Mouse (Mus musculus): ENCODE data around the gene Nbeal2. TPM values are rescaled to one million over a fixed set of nuclear protein-coding genes. Genes with fewer than 3 reads are reported as not detected.

The Nbeal2 gene
- polyA plus RNA-seq, 1 experiment, result 28.1 TPM

DNA sequence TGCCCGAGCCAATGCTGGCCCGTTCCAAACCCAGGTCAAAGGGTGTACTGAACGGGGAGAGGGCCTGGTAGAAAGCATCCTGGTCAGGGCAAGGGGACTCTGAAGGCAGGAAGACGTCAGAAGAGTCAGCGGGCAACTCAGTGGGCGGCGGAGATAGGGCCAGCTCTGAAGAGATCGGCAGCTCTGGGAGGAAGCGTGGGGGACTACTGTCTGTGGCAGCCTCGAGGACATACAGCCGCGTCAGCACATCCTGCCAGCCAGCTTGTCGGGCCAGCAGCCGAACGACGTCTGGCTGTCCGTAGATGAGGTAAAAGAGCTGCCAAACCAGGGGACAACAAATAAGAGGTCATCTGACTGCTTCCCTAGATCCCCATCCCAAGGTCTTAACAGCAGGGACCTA lies 20.1 kb downstream of the Nbeal2 start:
- Histone ChIP-seq H3K36me3 (ENCODE audit: control insufficient read depth, insufficient read depth, low read length) (peaks cover 58% of the 10 kb centered on the region), H3K27me3 (ENCODE audit: control insufficient read depth, insufficient read depth, low read length) (no peaks in the 10 kb centered on the region), H3K27ac (ENCODE audit: insufficient read depth, low read depth, low read length) (no peak overlapping the region), H3K4me1 (ENCODE audit: control insufficient read depth, insufficient read depth, insufficient read length, low read length) (no peaks in the 10 kb centered on the region), H3K4me3 (ENCODE audit: low read depth, low read length) (no peak overlapping the region)
- 88% methylated on average over 17 of the region's 17 CpGs for WGBS
- no peak for TF ChIP-seq CTCF (IDR thresholded peaks at IDR 0.05; ENCODE audit: extremely low read depth, insufficient read length, insufficient replicate concordance, low read depth, low read length)

DNA sequence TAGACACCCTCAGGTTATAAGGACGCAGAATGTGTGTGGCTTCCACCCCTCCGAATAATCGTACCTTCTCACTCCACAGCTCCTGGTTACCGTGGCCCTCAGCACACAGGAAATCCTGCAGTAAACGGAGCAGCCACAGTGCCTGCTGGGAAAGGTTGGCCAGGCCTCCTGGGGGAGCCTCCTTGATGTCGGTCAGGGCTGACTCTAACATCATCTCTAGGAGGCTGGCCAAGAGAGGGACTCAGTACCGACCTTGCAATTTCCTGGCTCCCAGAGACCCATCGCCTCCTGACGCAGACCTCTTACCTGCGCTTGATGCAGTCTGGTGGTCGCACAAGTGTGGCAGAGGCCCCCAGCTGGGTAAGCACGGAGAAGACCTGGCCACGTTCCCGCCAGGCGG lies 21.3 kb downstream of the Nbeal2 start:
- Histone ChIP-seq H3K27ac (ENCODE audit: insufficient read depth, low read depth, low read length) (no peak overlapping the region), H3K4me1 (ENCODE audit: control insufficient read depth, insufficient read depth, insufficient read length, low read length) (no peaks in the 10 kb centered on the region), H3K4me3 (ENCODE audit: low read depth, low read length) (no peak overlapping the region), H3K36me3 (ENCODE audit: control insufficient read depth, insufficient read depth, low read length) (peaks cover 61% of the 10 kb centered on the region), H3K27me3 (ENCODE audit: control insufficient read depth, insufficient read depth, low read length) (no peaks in the 10 kb centered on the region)
- TF ChIP-seq CTCF (IDR thresholded peaks at IDR 0.05; ENCODE audit: extremely low read depth, insufficient read length, insufficient replicate concordance, low read depth, low read length) (no peak), POLR2A (IDR thresholded peaks at IDR 0.05; ENCODE audit: low read depth, low read length) (no peak)
- 90% methylated on average over 15 of the region's 15 CpGs for WGBS

DNA sequence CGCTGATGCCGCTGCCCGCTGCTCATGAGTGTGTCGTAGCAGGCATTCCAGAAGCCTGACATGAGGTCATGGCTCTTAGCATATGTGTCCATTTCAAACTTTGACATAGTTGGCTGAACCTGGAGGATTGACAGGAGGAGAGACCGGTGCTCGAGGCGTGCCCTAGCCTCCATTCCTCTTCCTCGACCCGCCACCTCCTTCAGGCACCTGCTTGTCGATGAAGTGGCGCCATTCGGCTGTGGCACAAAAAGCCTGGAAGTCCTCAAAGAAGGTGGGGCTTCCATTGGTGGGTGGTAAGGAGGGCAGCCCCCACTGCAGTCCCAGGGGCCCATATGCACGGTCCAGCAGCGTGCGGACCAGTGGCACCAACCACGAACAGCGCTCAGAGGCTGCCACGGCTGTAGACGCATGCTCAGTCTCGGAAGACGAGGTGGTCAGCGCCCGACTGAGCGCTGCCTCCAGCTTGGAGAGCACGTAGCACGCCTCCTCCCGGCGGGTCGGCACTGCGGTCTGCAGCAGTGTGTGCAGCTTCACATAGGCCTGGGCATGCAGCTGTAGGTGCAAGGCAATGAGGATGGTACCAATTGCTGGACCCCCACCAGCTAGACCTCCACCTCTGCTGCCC lies 22.2 kb downstream of the Nbeal2 start:
- no peaks in the 10 kb centered on the region for H3K27me3 ChIP-seq (ENCODE audit: control insufficient read depth, insufficient read depth, low read length)
- H3K36me3 ChIP-seq (ENCODE audit: control insufficient read depth, insufficient read depth, low read length), result peaks cover 61% of the 10 kb centered on the region
- no peaks in the 10 kb centered on the region for H3K4me1 ChIP-seq (ENCODE audit: control insufficient read depth, insufficient read depth, insufficient read length, low read length)
- H3K27ac ChIP-seq (ENCODE audit: insufficient read depth, low read depth, low read length), result no peak overlapping the region
- 78% methylated on average over 30 of the region's 30 CpGs for WGBS
- TF ChIP-seq POLR2A (IDR thresholded peaks at IDR 0.05; ENCODE audit: low read depth, low read length), result no peak
- no peak for TF ChIP-seq CTCF (IDR thresholded peaks at IDR 0.05; ENCODE audit: extremely low read depth, insufficient read length, insufficient replicate concordance, low read depth, low read length)
- H3K4me3 ChIP-seq (ENCODE audit: low read depth, low read length), result no peak overlapping the region

DNA sequence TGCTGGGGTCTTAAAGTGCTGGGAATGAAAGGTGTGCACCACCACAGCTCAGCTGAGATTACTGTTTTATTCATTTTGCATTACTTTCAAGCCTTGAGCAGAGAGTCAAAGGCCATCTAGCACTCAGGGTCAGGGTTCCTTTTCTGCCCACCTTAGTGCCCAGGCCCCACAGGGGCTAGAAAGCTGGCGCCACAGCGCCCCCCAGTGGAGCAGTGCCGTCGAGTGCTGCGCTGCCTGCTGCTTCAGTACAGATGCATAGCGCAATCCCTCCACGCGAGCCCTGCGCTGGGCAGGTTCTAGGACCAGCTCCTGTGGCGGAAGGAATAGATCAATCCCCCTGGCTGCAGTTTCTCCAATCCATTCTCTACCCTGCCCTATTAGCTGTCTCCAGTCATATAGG lies 22.8 kb downstream of the Nbeal2 start:
- Histone ChIP-seq H3K4me3 (ENCODE audit: low read depth, low read length) (no peak overlapping the region), H3K27me3 (ENCODE audit: control insufficient read depth, insufficient read depth, low read length) (no peaks in the 10 kb centered on the region), H3K36me3 (ENCODE audit: control insufficient read depth, insufficient read depth, low read length) (peaks cover 59% of the 10 kb centered on the region), H3K4me1 (ENCODE audit: control insufficient read depth, insufficient read depth, insufficient read length, low read length) (no peaks in the 10 kb centered on the region), H3K27ac (ENCODE audit: insufficient read depth, low read depth, low read length) (no peak overlapping the region)
- no peak for TF ChIP-seq POLR2A (IDR thresholded peaks at IDR 0.05; ENCODE audit: low read depth, low read length)
- peak; percentile 57; the same call in 1 of the 2 replicates for TF ChIP-seq CTCF (IDR thresholded peaks at IDR 0.05; ENCODE audit: extremely low read depth, insufficient read length, insufficient replicate concordance, low read depth, low read length)
- 60% methylated on average over 10 of the region's 10 CpGs for WGBS

DNA sequence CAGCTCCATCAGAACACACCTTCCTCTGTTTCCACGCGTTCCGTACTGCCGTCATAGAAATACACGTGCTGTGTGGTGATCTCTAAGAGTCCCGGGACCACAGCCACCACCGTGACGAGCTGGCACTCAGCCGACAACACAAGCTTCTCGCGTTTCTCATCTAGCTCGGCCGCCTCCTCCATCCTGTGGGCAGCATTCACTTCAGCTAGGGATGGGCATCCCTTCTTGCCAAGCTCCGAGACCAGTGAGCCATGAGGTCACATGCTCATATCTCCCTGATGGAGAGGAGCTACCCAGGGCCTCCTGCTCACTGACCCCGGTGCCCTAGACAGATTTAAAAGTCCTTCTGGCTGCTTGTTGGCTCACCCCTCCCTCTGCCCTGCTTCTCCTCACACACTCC lies 23.8 kb downstream of the Nbeal2 start:
- H3K36me3 ChIP-seq (ENCODE audit: control insufficient read depth, insufficient read depth, low read length), result peaks cover 58% of the 10 kb centered on the region
- H3K27me3 ChIP-seq (ENCODE audit: control insufficient read depth, insufficient read depth, low read length), result no peaks in the 10 kb centered on the region
- H3K4me3 ChIP-seq (ENCODE audit: low read depth, low read length), result no peak overlapping the region
- peaks cover 2% of the 10 kb centered on the region for H3K4me1 ChIP-seq (ENCODE audit: control insufficient read depth, insufficient read depth, insufficient read length, low read length)
- 86% methylated on average over 15 of the region's 15 CpGs for WGBS
- no peak for TF ChIP-seq POLR2A (IDR thresholded peaks at IDR 0.05; ENCODE audit: low read depth, low read length)
- no peak for TF ChIP-seq CTCF (IDR thresholded peaks at IDR 0.05; ENCODE audit: extremely low read depth, insufficient read length, insufficient replicate concordance, low read depth, low read length)
- H3K27ac ChIP-seq (ENCODE audit: insufficient read depth, low read depth, low read length), result no peak overlapping the region

DNA sequence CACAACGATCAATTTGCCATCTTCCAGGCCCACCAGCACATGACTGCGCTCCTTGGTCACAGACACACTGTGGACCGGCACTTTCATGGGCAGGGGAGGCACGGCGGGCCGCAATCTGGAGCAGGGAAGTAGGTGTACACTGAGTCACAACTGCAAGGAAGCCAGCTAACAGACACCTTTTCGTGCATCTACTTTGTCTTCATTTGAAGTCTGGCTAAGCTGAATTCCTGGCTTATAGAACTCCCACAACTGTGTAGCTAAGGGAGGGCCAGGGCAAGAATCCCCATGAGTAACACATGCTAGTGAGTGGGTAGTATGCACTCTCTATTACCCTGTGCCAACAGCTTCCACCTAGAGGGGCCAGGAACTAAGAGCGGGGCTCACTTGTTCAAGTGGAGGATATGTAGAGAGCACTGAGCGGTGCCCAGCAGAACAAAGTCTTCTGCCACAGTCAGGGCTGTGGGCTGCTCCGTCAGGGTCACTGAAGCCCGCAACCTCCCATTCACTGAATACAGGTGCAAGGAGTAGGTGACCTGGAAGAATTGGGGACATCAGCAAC lies 28.5 kb downstream of the Nbeal2 start:
- H3K4me1 ChIP-seq (ENCODE audit: control insufficient read depth, insufficient read depth, insufficient read length, low read length), result peaks cover 4% of the 10 kb centered on the region
- TF ChIP-seq CTCF (IDR thresholded peaks at IDR 0.05; ENCODE audit: extremely low read depth, insufficient read length, insufficient replicate concordance, low read depth, low read length) (no peak), POLR2A (IDR thresholded peaks at IDR 0.05; ENCODE audit: low read depth, low read length) (no peak)
- peak overlapping the region; percentile 68 for H3K4me3 ChIP-seq (ENCODE audit: low read depth, low read length)
- 83% methylated on average over 11 of the region's 11 CpGs for WGBS
- H3K27me3 ChIP-seq (ENCODE audit: control insufficient read depth, insufficient read depth, low read length), result no peaks in the 10 kb centered on the region
- peaks cover 32% of the 10 kb centered on the region for H3K36me3 ChIP-seq (ENCODE audit: control insufficient read depth, insufficient read depth, low read length)
- H3K27ac ChIP-seq (ENCODE audit: insufficient read depth, low read depth, low read length), result no peak overlapping the region

DNA sequence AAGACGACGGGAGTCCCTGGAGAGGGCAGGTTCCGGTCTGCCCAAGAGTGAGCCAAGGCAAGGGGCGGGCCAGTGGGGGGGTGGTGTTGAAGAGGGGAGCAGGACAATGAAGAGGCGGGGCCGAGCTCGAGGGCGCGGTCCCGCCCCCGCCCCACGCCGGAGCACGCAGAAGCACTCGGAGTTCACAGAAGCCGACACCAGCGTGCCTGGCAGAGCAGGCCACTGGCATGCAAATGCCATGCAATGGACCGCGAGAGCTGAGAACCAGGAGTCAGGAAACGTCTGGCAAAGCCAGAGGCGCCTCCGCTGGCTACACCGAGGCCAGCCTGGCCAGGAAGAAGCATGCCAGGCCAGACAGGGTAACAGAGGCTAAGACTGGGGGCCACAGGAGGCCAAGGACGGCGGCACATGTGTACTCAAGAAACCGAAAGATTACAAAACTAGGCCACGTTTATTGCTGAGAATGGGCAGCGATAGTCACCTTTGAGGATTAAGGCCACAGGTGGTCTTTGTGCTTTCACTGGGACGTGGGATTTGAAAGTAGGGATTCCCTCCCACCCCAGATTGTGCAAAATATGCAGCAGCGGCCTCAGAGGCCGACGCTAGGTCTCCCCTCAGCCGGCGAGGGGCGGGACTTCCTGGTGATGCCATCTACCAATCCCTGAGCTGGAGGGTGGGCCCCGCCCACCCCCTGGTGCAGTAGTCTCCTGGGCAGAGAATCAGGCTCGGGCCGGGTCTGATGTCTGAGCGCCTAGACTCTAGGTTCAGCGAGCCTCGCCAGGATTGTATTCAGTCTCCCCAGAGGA lies 29.4 kb downstream of the Nbeal2 start, which contains the start of gene Nradd:
TSS of gene Nradd (minus strand) at position 92 of the 806 bp plus-strand sequence.
- TF ChIP-seq CTCF (IDR thresholded peaks at IDR 0.05; ENCODE audit: extremely low read depth, insufficient read length, insufficient replicate concordance, low read depth, low read length), result no peak
- peak; percentile 50; the same call in 1 of the 2 replicates for TF ChIP-seq POLR2A (IDR thresholded peaks at IDR 0.05; ENCODE audit: low read depth, low read length)
- Histone ChIP-seq H3K36me3 (ENCODE audit: control insufficient read depth, insufficient read depth, low read length) (peaks cover 26% of the 10 kb centered on the region), H3K27ac (ENCODE audit: insufficient read depth, low read depth, low read length) (peak within 1 kb of the TSS; percentile 31), H3K4me3 (ENCODE audit: low read depth, low read length) (peak within 1 kb of the TSS; percentile 68), H3K27me3 (ENCODE audit: control insufficient read depth, insufficient read depth, low read length) (no peaks in the 10 kb centered on the region), H3K4me1 (ENCODE audit: control insufficient read depth, insufficient read depth, insufficient read length, low read length) (peaks cover 4% of the 10 kb centered on the region)
- WGBS, result 8% methylated on average over 40 of the region's 41 CpGs

All from small intestine, adult 2 months (tissue).